In the genomic region with DNA sequence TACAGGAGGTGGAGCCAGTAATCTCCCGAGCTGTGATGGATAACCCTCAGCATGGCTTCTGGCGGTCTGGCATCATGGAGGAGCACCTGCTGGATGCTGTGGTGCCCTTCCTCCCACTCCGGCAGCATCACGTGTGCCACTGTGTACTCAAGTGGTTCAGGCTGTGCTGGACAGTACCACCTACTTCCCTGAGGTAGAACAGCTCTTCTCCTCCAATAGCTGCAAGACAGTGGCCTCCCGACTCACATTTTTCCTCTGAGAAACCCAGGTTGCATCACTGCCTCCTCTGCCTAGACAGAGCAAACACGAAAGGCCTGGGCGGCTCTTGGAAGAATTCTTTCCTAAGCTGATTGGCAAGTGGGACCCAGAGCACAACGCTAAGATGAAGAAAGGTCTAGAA, we compare ENCODE assay signal across 17 mouse cellular contexts.
DNase-seq lines count a peak whose midpoint lies in the region; ATAC-seq and TF ChIP-seq lines count a peak whose summit lies in the region.
"Had no signal": no experiment of that assay in that cellular context is flagged by ENCODE, and none has a peak within 500 bp of the region (broad histone marks: within the 10 kb centered on the region; RNA-seq: fewer than 3 reads in every experiment).

No protein-coding gene starts in this region.

- ATAC-seq in hindbrain, embryonic 11.5 days (ENCODE audit: low FRiP score) = peak; percentile 40; the same call in 1 of the 2 replicates
- ATAC-seq in hindbrain, embryonic 14.5 days (ENCODE audit: low FRiP score) = no peak
- ATAC-seq: forebrain, embryonic 16.5 days; liver, embryonic 12.5 days had no signal

- no peak overlapping the region for H3K4me3 ChIP-seq in hindbrain, embryonic 11.5 days (ENCODE audit: low read depth, low read length)
- no peak overlapping the region for H3K4me3 ChIP-seq in hindbrain, embryonic 14.5 days (replicated peaks; ENCODE audit: low read length)
- peak overlapping the region; percentile 39 for H3K4me3 ChIP-seq in E14TG2a.4 (replicated peaks; ENCODE audit: low read length)
- H3K4me3 ChIP-seq in limb, embryonic 10.5 days = no peak overlapping the region
- H3K4me3 ChIP-seq: liver, embryonic 12.5 days; stomach, embryonic 15.5 days had no signal

- no peak overlapping the region for H3K27ac ChIP-seq in hindbrain, embryonic 11.5 days (ENCODE audit: low read depth, low read length)
- H3K27ac ChIP-seq in hindbrain, embryonic 14.5 days = no peak overlapping the region
- H3K27ac ChIP-seq in limb, embryonic 10.5 days = peak overlapping the region; percentile 71
- H3K27ac ChIP-seq: liver, embryonic 12.5 days; stomach, embryonic 15.5 days had no signal

- 93% methylated on average over 8 of the region's 8 CpGs for WGBS in hindbrain, embryonic 11.5 days
- WGBS in hindbrain, embryonic 14.5 days = 89% methylated on average over 8 of the region's 8 CpGs
- WGBS in limb, embryonic 10.5 days = 92% methylated on average over 8 of the region's 8 CpGs

- H3K27me3 ChIP-seq in hindbrain, embryonic 11.5 days (ENCODE audit: control insufficient read depth, insufficient read depth, low read length) = no peaks in the 10 kb centered on the region
- H3K27me3 ChIP-seq in hindbrain, embryonic 14.5 days (ENCODE audit: control insufficient read depth, insufficient read depth, low read length) = no peaks in the 10 kb centered on the region
- H3K27me3 ChIP-seq in E14TG2a.4 (ENCODE audit: insufficient read depth, low read length) = no peaks in the 10 kb centered on the region
- H3K27me3 ChIP-seq in limb, embryonic 10.5 days (ENCODE audit: low read depth, poor library complexity, severe bottlenecking) = no peaks in the 10 kb centered on the region
- H3K27me3 ChIP-seq: liver, embryonic 12.5 days; stomach, embryonic 15.5 days had no signal

- TF ChIP-seq CTCF in E14TG2a.4 (conservative IDR thresholded peaks at IDR 0.05; ENCODE audit: low read length) = no peak

- no peaks in the 10 kb centered on the region for H3K4me1 ChIP-seq in hindbrain, embryonic 11.5 days (replicated peaks; ENCODE audit: control insufficient read depth, insufficient read depth, low read length)
- 0 out of 2 replicates have a peak, but pooled peaks cover 4% of the 10 kb centered on the region for H3K4me1 ChIP-seq in hindbrain, embryonic 14.5 days (replicated peaks; ENCODE audit: control insufficient read depth, insufficient read depth, low read length)
- H3K4me1 ChIP-seq in E14TG2a.4 (replicated peaks; ENCODE audit: low read depth, low read length) = 0 out of 2 replicates have a peak, but pooled peaks cover 5% of the 10 kb centered on the region
- peaks cover 15% of the 10 kb centered on the region for H3K4me1 ChIP-seq in limb, embryonic 10.5 days
- H3K4me1 ChIP-seq: liver, embryonic 12.5 days; stomach, embryonic 15.5 days had no signal

- no peaks in the 10 kb centered on the region for H3K36me3 ChIP-seq in hindbrain, embryonic 11.5 days (ENCODE audit: control insufficient read depth, insufficient read depth, low read length)
- H3K36me3 ChIP-seq in hindbrain, embryonic 14.5 days (replicated peaks; ENCODE audit: control insufficient read depth, insufficient read depth) = no peaks in the 10 kb centered on the region
- H3K36me3 ChIP-seq in E14TG2a.4 (ENCODE audit: insufficient read depth, low read length) = no peaks in the 10 kb centered on the region
- H3K36me3 ChIP-seq in limb, embryonic 10.5 days = no peaks in the 10 kb centered on the region
- H3K36me3 ChIP-seq: liver, embryonic 12.5 days; stomach, embryonic 15.5 days had no signal

- H3K4me2 ChIP-seq in hindbrain, embryonic 11.5 days (replicated peaks; ENCODE audit: low read depth, low read length) = no peak overlapping the region
- H3K4me2 ChIP-seq in hindbrain, embryonic 14.5 days (replicated peaks) = no peak overlapping the region
- H3K4me2 ChIP-seq: liver, embryonic 12.5 days; stomach, embryonic 15.5 days had no signal

- no peak for DNase-seq in hindbrain, embryonic 11.5 days (ENCODE audit: low spot score)
- DNase-seq in hindbrain, embryonic 14.5 days (ENCODE audit: low spot score) = no peak
- DNase-seq in R1 (ENCODE audit: low read depth, low spot score) = peak; percentile 3
- DNase-seq in limb, embryonic 10.5 days (ENCODE audit: low spot score) = no peak
- DNase-seq in adrenal gland, adult (ENCODE audit: inconsistent age in 2 of 2, low spot score in 1 of 2) = no peak
- DNase-seq in layer of hippocampus, postnatal 25 days (ENCODE audit: extremely low spot score in 1 of 2, low spot score in 1 of 2) = no peak
- DNase-seq: adrenal gland, postnatal 14 days; cerebellum, postnatal 14 days; gastrocnemius, postnatal 14 days; heart, postnatal 10 days; kidney, adult 11 months; kidney, postnatal 14 days; thymus, postnatal 36 days had no signal

- H3K9me3 ChIP-seq in hindbrain, embryonic 11.5 days (ENCODE audit: control insufficient read depth, low read length) = no peaks in the 10 kb centered on the region
- H3K9me3 ChIP-seq in hindbrain, embryonic 14.5 days (ENCODE audit: control insufficient read depth, low read length) = no peaks in the 10 kb centered on the region
- H3K9me3 ChIP-seq in E14TG2a.4 (ENCODE audit: low read length) = no peaks in the 10 kb centered on the region
- H3K9me3 ChIP-seq in limb, embryonic 10.5 days (replicated peaks) = no peaks in the 10 kb centered on the region
- H3K9me3 ChIP-seq: liver, embryonic 12.5 days; stomach, embryonic 15.5 days had no signal

- H3K9ac ChIP-seq in hindbrain, embryonic 11.5 days (ENCODE audit: low read depth, low read length) = no peak overlapping the region
- H3K9ac ChIP-seq in hindbrain, embryonic 14.5 days = no peak overlapping the region
- H3K9ac ChIP-seq: liver, embryonic 12.5 days; stomach, embryonic 15.5 days had no signal
